Mouse (Mus musculus): Measurements from ENCODE around the gene Apela.

Apela gene

DNA sequence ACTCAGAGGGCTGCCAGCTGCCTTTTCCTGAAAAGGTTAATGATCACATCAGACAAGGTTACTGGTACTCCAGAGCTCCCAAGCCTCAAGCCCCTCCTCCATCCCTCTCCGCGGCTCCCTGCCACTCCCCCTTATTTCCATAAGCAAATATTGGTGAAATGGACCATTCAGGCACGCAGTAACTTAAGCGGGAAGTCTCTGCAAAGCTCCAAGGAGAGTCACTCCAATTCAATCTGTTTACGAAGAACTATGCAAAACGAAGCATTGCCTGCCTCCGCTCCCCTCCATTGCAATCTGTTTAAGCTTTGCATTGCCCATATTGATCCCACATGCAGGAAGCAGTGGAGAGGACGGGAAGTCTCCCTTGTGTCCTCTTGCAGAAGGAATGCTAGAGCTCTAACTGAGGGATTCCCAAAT, at the start of gene Apela:
Apela (minus strand) TSS at position 220 of the 417 bp plus-strand sequence.
- DNase-seq = no peak

GRCm38 (mm10) chr8:65085680-65086079, 48.5 kb upstream of the Apela start:
- DNase-seq = no peak

- DNase-seq = no peak
These were observed 43.6 kb upstream of the Apela start for GRCm38 (mm10) chr8:65080731-65081130.

DNA sequence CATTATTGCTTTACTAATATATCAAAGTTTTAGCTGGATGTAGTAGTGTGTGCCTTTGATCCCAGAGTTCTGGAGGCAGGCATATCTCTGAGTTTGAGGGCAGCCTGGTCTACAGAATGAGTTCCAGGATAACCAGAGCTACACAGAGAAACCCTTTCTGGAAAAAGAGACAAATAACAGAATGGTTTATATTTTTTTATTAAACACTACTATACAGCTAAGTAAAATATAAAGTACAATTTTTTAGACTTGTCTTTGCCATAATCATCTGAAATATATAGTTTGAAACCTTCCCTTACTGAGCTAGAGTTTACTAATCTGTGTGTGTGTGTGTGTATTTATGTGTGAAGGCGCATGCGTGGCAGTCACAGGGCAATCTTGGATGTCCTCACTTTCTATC, 37.6 kb upstream of the Apela start, which contains the start of gene Gm10663:
Gm10663 (plus strand) TSS at position 301 of the 400 bp plus-strand sequence.
- no peak for DNase-seq

DNA sequence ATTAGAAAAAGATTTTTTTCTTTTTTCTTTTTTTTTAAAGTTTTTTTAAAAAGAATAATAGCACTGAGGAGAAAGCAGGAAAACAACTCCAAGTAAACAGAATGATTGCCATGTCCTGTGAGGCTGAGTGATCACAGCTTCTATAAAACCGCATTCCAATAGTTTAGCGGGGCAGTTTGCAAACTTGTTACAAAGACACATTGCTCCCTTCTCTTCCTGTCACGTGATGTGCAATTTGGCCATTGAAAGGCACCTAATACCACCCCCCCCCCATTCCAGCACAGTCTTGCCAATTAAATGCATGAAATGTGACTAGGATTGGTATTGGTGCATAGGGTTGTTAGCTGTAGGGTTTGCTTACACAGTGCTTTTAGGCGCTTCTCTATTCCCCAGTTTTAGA, 33.9 kb upstream of the Apela start:
- DNase-seq = no peak

- no peak for DNase-seq
These were observed 31.3 kb upstream of the Apela start for GRCm38 (mm10) chr8:65068473-65068819.

DNA sequence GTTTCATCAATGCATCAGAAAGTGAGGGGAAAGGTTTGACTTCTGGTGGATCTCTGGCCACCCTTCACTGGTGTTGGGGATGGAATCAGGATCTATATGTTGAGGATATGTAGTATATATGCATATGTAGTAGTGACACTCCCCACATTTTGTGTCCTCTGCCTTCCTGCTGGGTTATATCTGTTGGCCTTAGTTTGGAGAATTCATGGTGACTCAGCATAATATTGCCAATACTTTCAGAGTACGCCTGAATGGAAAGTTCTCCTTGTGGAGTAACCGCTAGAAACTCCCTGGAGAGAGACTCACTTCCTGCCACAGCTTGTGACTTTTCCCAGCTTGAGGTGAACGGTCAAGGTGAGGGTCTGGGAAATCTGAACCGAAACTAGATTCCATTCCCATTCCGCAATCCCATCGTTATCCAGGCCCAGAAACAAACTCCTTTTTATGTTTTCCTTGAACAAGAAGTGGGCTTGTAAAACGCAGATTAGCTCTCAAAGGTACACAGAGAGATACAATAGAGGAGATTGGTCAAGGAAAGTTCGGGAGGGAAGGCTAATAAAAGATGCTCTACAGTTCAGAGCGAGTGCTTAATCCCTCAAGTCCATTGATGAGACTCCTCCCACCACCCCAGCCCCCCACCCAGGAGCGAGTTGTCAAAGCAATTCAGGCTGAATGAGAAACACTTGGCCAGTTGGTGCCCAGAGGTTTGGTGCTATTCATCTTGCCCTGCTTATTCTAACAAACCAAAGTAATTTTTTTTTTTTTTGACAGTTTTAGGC, 30.7 kb upstream of the Apela start:
- DNase-seq = no peak

DNA sequence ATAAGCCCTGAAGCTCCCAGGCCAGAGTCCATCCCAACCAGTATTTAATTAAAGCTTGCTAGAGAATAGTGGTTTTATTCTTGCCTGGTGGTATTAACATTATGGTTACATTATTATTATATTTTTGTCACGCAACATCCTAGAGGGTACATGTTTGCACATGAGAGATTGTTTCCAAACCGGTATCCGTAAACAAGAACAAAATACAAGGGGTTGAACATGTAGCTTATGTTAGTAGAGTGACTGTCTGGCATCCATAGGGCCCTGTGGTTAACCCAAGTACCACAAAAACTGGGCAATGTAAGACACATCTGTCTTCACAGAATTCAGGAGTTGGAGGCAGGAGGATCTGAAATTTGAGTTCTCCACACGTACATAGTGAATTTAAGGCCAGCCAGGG, 29.9 kb upstream of the Apela start:
- no peak for DNase-seq

DNA sequence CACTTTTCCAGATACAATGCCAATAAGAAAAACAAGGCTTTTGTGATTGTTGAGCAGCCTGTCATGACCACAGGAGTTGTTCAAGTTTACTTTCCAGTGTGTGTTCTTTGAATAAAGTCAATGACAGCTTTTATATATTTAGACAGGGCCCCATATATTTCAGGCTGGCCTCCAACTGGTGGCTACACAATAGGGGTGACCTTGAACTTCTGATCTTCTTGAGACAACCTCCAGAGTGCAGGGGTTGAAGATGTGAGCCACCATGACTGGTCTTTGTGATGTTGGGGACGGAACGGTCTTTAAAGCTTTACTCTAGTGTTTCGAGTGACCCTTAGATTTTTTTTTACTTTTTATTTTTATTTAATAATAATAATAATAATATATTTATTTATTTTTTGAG, 28.5 kb upstream of the Apela start:
- no peak for DNase-seq

DNA sequence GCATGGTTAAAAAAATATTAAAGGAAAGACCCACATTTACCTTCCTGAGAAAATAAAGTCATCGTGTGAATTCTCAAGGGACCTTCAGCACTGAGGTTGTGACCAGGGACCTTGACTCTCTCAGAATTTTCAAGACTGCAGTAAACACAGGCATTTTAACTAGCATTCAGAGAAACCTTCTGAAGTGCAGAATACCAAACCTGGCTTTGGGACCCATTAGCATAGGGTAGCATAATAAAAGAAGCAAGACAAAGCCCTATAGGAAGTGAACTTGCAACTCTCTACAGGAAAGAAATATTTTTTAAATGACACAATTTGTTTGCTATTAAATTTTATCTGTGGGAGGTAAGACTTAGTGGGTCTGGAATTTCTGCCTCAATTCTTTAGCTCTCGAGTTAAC, 26.9 kb upstream of the Apela start:
- no peak for DNase-seq

DNA sequence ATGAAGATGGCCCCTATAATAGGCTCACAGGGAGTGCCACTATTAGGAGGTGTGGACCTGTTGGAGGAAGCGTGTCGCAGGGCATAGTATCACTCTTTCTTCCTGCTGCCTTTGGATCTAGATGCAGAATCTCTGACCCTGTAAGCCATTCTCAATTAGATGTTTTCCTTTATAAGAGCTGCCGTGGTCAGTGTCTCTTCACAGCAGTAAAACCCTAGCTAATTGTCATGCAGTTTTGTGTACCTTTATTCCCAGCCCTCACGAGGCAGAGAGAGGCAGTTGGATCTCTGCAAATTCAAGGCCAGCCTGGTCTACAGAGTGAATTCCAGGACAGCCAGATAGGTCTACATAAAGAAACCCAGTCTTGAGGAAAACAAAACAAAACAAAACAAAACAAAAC, 25.1 kb upstream of the Apela start:
- no peak for DNase-seq

GRCm38 (mm10) chr8:65056722-65057121, 19.6 kb upstream of the Apela start:
- no peak for DNase-seq

DNA sequence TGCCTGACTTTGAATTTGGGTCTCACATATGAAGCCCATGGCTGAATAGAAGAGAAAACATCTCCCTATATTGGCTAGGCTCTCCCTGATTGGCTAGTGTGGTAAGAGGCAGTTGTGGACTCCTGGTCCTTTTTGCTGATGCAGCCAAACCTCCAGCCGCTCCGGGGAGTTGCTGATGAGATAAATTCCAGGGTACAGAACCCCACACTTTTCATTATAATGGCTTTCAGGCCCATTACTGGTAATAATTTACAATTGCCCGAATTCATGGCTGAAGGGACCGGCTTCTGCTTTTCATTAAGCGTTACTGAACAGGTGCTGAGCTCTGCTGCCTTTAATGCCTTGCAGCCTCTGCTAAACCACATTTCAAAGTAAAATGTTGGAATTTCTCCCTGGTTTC, 16.8 kb upstream of the Apela start:
- DNase-seq = no peak

- DNase-seq = no peak
These were observed 16.4 kb upstream of the Apela start for GRCm38 (mm10) chr8:65053554-65053953.

- no peak for DNase-seq
These were observed 10.7 kb upstream of the Apela start for GRCm38 (mm10) chr8:65047801-65048200.

- DNase-seq = no peak
These were observed 10.1 kb upstream of the Apela start for GRCm38 (mm10) chr8:65047193-65047592.

- no peak for DNase-seq
These were observed 9.4 kb upstream of the Apela start for GRCm38 (mm10) chr8:65046565-65046964.

- no peak for DNase-seq
These were observed 3.0 kb downstream of the Apela start for GRCm38 (mm10) chr8:65034136-65034535.

DNA sequence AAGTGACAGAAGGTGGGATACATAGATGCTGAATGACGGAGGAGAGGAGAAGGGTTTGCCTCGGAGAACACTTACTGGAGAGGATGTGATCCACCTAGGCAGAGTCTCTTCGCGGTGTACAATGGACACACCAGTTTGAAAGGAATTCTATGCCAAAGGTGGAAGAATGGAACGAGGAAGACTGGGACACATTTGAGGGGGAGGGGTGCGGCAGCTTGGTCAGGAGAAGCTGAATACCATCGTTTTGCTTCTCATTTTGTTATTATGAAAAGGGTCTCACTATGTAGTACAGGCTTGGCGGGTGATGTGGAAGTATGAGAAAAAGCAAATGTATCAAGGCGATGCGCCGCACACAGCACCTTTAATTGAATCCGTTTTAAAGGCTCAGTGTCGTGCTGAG, 4.1 kb downstream of the Apela start:
- no peak for DNase-seq

GRCm38 (mm10) chr8:65032107-65032506, 5.0 kb downstream of the Apela start:
- no peak for DNase-seq

DNA sequence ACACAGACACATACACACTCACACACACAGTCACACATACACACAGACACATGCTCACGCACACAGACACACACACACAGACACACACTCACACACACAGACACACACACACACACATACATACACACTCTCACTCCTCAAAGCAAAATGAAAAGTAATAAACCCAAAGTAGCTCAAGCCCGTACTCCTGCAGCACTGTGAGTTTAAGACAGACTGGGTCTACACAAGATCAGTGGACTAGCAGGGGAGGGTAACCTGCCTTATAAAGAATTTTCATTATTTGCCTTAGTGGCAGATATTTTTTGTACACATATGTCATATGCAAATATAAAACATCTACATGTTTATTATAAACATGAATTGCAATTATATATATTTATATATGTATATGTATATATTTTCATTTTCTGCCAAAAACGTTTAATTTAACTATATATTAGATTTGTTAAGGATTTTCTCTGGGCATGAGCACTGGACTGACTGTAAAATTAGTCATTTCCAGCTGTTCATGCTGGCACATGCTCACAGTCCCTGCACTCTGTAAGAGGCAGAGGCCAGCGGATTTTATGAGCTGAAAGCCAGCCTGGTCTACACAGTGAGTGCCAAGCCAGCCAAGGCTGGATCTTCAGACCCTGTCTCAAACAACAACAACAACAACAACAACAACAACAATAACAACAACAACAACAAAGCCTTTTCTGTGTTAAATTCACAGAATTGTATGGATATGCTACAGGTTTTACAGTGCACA, 6.2 kb downstream of the Apela start:
- DNase-seq = no peak

DNA sequence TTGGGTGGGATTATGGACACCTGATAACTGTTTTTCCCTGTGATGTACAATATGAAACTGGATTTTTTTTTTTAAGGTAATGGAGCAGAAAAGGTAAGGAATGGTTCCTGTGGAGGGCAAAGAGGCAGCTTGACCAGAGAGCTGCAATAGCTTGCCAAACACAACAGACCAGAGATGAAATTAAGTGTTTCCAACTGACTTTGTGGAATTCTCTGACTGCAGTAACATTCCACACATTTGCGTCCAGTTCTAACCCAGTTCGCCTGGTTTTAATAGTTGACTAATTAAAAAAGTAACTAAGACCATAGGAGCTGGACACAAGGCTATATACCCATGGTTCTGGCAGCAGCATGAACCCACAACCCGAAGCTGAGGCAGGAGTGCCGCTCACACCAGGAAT, 7.4 kb downstream of the Apela start:
- no peak for DNase-seq

DNA sequence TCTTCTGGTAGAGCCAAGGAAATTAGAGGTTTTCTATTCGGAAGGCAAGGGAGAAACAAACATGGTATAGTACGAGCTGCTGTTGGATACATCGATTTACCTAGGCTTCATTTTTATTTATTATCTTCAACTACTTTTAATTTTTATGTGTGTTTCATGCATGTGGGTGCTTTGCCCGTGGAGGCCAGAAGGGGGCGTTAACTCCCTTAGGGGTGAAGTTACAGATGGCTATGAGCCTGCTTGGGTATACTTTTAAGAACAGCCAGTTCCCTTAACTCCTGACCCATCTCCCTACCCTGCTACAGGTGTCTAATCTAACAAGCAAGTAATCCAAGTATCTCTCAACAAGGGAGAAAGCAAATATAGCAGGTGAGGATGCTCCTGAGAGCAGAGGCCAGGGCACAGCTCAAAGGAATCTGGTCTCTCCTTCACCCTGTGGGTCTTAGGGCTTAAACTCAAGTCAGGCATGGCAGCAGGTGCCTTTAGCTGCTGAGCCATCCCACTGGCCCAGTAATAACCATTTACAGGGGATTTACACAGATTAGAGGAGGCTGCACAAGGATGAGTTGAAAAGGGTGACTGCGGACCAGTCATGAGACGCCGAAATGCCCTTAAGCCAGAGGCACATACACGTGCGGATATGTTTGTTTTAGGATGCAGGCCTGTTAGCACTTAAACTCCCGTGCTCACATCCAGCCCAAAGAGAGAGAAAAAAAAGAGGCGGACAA, 8.0 kb downstream of the Apela start:
- no peak for DNase-seq

DNA sequence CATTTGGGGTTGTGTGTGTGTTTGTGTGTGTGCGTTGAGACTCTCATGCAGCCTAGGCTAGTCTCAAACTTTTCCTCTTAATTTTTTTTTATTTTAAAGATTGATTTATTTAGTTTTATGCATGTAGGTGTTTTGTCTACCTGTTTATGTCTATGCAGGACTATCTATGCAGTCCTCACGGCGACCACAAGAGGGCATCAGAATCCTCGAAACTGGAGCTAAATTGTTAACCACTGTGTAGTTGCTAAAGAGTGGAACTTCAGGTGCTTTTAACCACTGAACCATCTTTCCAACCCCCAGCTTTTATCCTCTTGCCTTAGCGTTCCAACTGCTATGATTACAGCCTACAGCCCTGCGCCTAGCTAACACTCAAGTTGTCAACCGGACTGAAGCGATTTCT, 14.7 kb downstream of the Apela start:
- peak; percentile 42 for DNase-seq
